Mouse (Mus musculus) forebrain, embryonic 12.5 days (tissue): Measurements from ENCODE around the gene Uba6. TPM values are rescaled to one million over a fixed set of nuclear protein-coding genes. Genes with fewer than 3 reads are reported as not detected.
A peak's percentile ranks its signal among the peaks of the same experiment; 100 is the strongest.

Experiments
- ATAC-seq: fragments of 200-750 bp; cut with Nextera tagmentation; 2 replicates; pipeline ENCODE4 v1.8.0; 2017; ENCODE audit warnings: moderate TSS enrichment; ENCODE audit not compliant: low FRiP score
- H3K27ac ChIP-seq: fragments of 300-500 bp; sonication (generic); 2 replicates; pipeline ENCODE4 v1.5.1; 2016; ENCODE audit warnings: mild to moderate bottlenecking
- H3K27me3 ChIP-seq: fragments of 300-500 bp; sonication (generic); 2 replicates; pipeline ENCODE4 v1.6.1; 2016; ENCODE audit warnings: mild to moderate bottlenecking
- H3K36me3 ChIP-seq: fragments of 300-500 bp; sonication (generic); replicated peaks from 2 replicates; pipeline ENCODE4 v1.6.1; 2016; ENCODE audit warnings: mild to moderate bottlenecking
- H3K4me1 ChIP-seq: fragments of 300-500 bp; sonication (generic); 2 replicates; pipeline ENCODE4 v1.6.1; 2016
- H3K4me2 ChIP-seq: fragments of 300-500 bp; sonication (generic); 2 replicates; pipeline ENCODE4 v1.6.1; 2016; ENCODE audit warnings: mild to moderate bottlenecking, moderate library complexity
- H3K4me3 ChIP-seq: fragments of 300-500 bp; sonication (generic); replicated peaks from 2 replicates; pipeline ENCODE4 v1.5.1; 2016; ENCODE audit warnings: mild to moderate bottlenecking
- H3K9ac ChIP-seq: fragments of 300-500 bp; sonication (generic); 2 replicates; pipeline ENCODE4 v1.6.1; 2016; ENCODE audit warnings: mild to moderate bottlenecking
- H3K9me3 ChIP-seq: fragments of 300-500 bp; sonication (generic); 2 replicates; pipeline ENCODE4 v1.6.1; 2016
- WGBS: fragments of 180-500 bp; shearing (Covaris S2); methylation state at CpG from one replicate; pipeline ENCODE4 v1.1.7; 2016; 5-methylcytosine and 5-hydroxymethylcytosine counted together
- polyA plus RNA-seq: library from polyadenylated mRNA; unstranded; fragments of >200 nt; fragmentation: Nextera tagmentation; extraction: Ambion mirVana; gene quantifications from 2 replicates; pipeline ENCODE4 v1.2.1, GENCODE M21; 2016

Gene Uba6
- polyA plus RNA-seq: 21.1 and 21.5 TPM in 2 replicates

DNA sequence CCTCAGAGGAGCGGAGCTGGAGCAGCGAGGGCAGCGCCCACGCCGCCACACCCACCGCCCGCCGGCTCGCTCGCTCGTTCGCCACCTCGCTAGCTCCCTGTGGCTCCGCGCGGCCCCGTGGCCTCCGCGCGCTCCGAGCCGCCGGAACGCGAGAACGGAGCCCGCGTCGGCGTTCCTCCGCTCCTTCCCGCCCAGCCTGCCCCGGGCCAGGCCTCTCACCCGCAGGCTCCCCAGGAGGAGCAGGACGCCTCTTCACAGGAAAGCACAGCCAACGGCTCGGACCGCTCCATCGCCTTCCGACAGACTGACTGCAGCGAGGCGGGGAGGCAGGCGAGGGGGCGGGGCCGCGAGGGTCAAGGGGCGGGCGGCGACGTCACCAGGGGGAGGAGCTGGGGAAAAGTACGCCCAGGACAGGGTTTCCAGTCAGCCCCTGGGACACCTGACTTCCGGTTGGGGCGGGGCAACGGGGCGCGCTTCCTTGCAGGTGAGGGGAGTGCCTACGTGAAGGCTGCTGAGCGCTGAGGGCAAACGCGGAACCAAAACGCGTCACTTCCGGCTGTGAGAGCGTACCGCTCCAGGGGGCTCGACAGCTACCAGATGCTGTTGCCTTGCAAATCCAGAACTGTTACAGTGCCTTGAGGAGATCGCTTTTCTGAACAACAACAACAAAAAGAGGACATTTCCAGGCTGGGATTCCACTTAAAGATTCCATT, at the start of gene Uba6:
Gene Uba6, minus strand, starts transcription at position 355 of the 713 bp plus-strand sequence.
- Histone ChIP-seq H3K9ac (peak within 1 kb of the TSS; percentile 83), H3K4me2 (peak within 1 kb of the TSS; percentile 73), H3K36me3 (peaks cover 6% of the 10 kb centered on the region; the same call in 1 of the 2 replicates), H3K9me3 (no peaks in the 10 kb centered on the region), H3K4me1 (peaks cover 9% of the 10 kb centered on the region), H3K4me3 (peak within 1 kb of the TSS; percentile 85), H3K27me3 (no peaks in the 10 kb centered on the region), H3K27ac (peak within 1 kb of the TSS; percentile 94)
- WGBS: under 1% methylated on average over 66 of the region's 67 CpGs
- ATAC-seq: peak; percentile 100

DNA sequence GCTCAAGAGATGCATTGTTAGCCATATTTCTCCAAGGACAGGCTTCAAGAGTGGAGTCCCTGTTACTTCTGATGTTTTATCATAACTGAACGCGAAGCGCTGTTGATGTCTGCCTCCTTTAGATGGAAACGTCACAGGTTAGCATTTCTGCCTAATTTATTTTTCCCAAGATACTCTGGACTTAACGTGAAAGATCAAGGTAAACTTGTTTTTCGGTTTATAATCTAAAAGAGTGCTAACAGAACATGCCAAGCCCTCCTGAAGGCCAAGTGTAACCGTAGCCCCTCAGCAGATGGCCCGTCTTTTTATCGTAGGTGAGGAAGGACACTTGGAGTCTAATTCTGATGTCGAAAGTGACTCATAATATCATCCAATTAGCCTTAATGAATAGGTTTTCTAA, 25.2 kb upstream of the Uba6 start, which contains the start of gene Gnrhr:
Gene Gnrhr, minus strand, starts transcription at position 101 of the 400 bp plus-strand sequence.
- Histone ChIP-seq H3K27ac (no peak within 1 kb of the TSS), H3K27me3 (no peaks in the 10 kb centered on the region), H3K4me1 (no peaks in the 10 kb centered on the region), H3K4me2 (no peak within 1 kb of the TSS), H3K9ac (no peak within 1 kb of the TSS), H3K36me3 (no peaks in the 10 kb centered on the region), H3K9me3 (no peaks in the 10 kb centered on the region), H3K4me3 (no peak within 1 kb of the TSS)
- WGBS: 90% methylated on average over 10 of the region's 10 CpGs
- no peak for ATAC-seq

DNA sequence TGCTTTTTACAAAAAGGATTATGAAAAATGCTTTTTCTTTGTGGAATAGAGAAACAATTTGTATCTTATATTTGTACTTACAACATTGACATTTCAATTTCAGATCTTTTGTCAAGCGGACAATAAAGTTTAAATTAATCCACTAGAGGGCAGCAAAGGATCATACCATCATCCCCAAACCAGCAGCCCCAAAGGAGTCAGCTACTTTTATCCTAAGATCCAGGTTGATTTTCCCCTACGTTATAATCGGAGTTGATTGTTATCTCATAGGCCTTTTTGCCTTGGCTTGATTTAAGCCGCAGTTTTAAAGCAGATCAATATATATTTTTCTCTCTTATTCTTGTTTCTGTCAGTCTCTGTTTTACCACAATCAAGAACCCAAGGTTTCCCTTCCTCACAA, 18.8 kb upstream of the Uba6 start:
- no peaks in the 10 kb centered on the region for H3K27me3 ChIP-seq
- H3K4me3 ChIP-seq: no peak overlapping the region
- H3K36me3 ChIP-seq: no peaks in the 10 kb centered on the region
- peak; percentile 57; the same call in 1 of the 2 replicates for ATAC-seq
- H3K4me1 ChIP-seq: no peaks in the 10 kb centered on the region
- no peak overlapping the region for H3K4me2 ChIP-seq
- H3K27ac ChIP-seq: no peak overlapping the region
- H3K9ac ChIP-seq: no peak overlapping the region
- no peaks in the 10 kb centered on the region for H3K9me3 ChIP-seq
- WGBS: 22% methylated on average over 4 of the region's 4 CpGs

DNA sequence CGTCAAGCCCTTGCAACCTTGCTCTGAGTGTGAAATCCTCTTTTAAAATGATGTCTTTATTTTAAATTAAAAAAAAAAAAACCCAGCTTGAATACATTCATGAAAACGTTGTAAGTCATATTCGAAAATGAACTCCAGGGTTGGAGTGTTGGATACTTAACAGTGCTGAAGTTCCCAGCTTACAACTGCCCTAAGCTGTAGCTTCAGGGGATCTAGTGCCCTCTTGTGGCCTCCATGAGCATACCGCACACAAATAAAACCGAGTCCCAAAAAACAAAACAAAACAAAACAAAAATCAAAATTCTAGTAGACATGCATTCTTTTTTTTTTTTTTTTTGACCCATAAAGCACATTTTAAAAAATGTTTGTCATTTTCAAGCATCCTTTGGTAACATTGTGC, 18.2 kb upstream of the Uba6 start:
- no peak overlapping the region for H3K4me3 ChIP-seq
- H3K27me3 ChIP-seq: no peaks in the 10 kb centered on the region
- no peaks in the 10 kb centered on the region for H3K36me3 ChIP-seq
- H3K9ac ChIP-seq: no peak overlapping the region
- 0 out of 2 replicates have a peak, but pooled peaks have one; percentile 57 for ATAC-seq
- no peaks in the 10 kb centered on the region for H3K9me3 ChIP-seq
- no peaks in the 10 kb centered on the region for H3K4me1 ChIP-seq
- H3K4me2 ChIP-seq: no peak overlapping the region
- no peak overlapping the region for H3K27ac ChIP-seq
- WGBS: 27% methylated on average over 5 of the region's 5 CpGs

DNA sequence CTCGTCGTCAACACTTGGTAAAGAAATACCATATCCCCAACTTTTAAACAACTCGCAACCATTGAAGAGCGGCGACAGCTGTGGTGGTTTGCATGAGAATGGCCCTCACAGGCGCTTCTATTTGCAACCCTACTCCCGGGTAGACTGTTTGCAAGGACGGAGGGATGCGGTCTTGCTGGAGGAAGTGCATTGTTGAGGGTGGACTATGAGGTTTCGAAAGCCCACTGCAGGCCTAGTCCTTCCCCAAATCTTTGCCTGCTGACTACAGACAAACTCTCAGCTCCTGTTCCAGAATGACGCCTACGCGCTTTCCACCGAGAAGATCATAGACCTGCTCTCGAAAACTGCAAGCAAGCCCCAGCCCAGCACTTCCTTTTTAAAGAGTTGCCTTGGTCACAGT, 17.7 kb upstream of the Uba6 start:
- Histone ChIP-seq H3K4me3 (no peak overlapping the region), H3K27me3 (no peaks in the 10 kb centered on the region), H3K4me1 (no peaks in the 10 kb centered on the region), H3K36me3 (no peaks in the 10 kb centered on the region), H3K9me3 (no peaks in the 10 kb centered on the region), H3K9ac (no peak overlapping the region), H3K4me2 (no peak overlapping the region), H3K27ac (no peak overlapping the region)
- no peak for ATAC-seq
- WGBS: 50% methylated on average over 15 of the region's 15 CpGs

DNA sequence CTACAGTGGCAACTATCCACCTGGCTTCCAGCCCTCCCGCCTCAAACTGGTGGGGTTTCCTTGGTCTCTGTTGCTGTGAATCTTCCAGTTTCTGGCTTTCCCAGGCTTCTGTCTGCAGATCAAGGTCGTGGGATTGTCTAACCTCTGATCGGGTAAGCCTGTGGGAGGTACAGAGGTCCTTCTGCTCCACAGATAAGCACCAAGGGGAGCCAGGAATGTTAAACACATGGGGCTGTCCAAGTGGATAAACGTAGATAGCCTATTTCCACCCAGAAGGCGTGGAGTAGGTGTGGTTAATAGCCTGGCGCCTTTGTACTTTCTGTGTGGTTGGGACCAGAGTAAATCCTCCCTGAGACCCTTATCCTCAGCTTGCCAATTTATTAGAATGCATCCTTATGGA, 14.8 kb upstream of the Uba6 start:
- Histone ChIP-seq H3K36me3 (no peaks in the 10 kb centered on the region), H3K9me3 (no peaks in the 10 kb centered on the region), H3K27ac (no peak overlapping the region), H3K4me2 (no peak overlapping the region), H3K27me3 (no peaks in the 10 kb centered on the region), H3K9ac (no peak overlapping the region), H3K4me1 (no peaks in the 10 kb centered on the region), H3K4me3 (no peak overlapping the region)
- WGBS: 85% methylated on average over 6 of the region's 6 CpGs
- ATAC-seq: no peak

DNA sequence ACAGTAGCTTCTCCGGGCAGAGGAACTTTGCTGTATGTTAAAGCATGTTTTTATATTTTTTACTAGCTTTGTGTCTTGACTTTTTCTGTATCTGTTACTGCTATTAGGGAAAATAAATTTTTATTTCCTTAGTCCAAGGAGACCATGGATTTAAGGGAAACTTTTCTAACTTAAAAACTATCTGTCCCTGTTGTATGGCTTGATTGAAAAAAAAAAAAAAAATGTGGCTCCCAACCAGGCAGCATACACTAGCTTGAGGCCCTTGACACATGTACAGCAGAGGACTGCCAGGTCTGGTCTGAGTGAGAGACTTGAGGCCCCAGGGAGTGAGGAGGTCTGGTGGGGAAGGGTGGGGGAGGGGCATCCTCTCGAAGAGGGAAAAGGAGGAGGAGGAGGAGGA, 1.2 kb upstream of the Uba6 start:
- Histone ChIP-seq H3K36me3 (no peaks in the 10 kb centered on the region), H3K9ac (no peak overlapping the region), H3K4me2 (no peak overlapping the region), H3K9me3 (no peaks in the 10 kb centered on the region), H3K27me3 (no peaks in the 10 kb centered on the region), H3K27ac (peak overlapping the region; percentile 94; the same call in 1 of the 2 replicates), H3K4me3 (no peak overlapping the region), H3K4me1 (peaks cover 9% of the 10 kb centered on the region)
- no peak for ATAC-seq
- WGBS: 46% methylated on average over 2 of the region's 2 CpGs

DNA sequence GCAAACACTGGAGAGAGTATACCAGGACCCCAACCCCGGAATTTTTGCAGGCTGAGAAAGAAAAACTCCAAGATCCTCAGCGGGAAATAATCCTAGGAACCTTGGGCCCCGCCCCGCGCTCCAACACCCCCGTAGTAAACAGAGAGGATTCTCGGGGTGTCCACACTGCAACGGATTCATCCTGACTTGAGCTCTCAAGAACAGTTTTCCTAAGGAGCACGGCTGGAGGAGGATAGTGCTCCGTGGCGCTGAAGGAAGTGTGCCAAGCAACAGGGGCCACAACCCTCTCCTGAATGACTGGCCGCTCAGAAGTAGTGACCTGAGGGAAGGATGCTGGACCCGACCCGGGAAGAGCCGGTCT, 535 bp downstream of the Uba6 start:
- Histone ChIP-seq H3K9me3 (no peaks in the 10 kb centered on the region), H3K36me3 (peaks cover 6% of the 10 kb centered on the region; the same call in 1 of the 2 replicates), H3K4me1 (peaks cover 9% of the 10 kb centered on the region), H3K27me3 (no peaks in the 10 kb centered on the region), H3K4me2 (peak overlapping the region; percentile 73), H3K9ac (peak overlapping the region; percentile 83), H3K27ac (peak overlapping the region; percentile 94), H3K4me3 (peak overlapping the region; percentile 85)
- 0% methylated on average over 15 of the region's 15 CpGs for whole genome bisulfite sequencing
- ATAC-seq: no peak

DNA sequence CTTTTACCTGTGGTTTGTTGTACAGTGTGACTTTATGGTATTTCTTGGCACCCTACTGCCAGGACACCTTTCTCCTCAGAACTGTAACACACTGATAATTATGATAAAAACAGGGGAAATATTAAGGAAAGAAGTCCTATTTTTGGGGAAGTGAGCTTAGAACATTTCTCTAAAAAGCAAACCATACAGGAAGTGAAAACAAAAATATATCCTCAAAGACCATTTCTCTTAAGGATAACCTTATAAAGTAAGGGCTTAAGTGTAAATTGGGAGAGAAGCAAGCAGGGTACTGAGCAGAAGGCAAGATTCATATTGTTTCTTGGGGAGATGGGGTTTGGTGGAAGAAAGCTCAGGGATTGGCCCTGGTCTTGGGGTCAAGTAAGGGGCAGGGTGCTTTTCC, 42.8 kb downstream of the Uba6 start:
- Histone ChIP-seq H3K27ac (no peak overlapping the region), H3K4me1 (no peaks in the 10 kb centered on the region), H3K4me2 (no peak overlapping the region), H3K27me3 (no peaks in the 10 kb centered on the region), H3K9ac (no peak overlapping the region), H3K36me3 (peaks cover 17% of the 10 kb centered on the region), H3K4me3 (no peak overlapping the region), H3K9me3 (no peaks in the 10 kb centered on the region)
- ATAC-seq: no peak

DNA sequence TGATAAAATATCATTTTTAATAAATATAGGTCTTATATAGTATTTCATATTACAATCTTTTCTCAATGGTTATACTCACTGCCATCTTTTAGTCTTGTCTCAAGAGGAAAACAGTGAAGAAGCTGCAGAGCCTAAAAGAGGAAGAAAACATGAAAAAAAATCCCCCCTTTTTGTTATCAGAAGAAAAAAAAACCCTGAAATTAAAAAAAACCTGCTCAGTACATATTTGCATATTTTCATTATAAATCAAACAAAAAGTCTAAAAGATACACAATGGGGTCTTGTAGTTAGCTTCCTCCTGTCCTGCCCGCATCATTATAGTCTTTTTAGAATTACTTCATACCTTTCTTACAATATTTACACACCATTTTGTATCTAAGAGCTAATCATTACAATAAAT, 43.9 kb downstream of the Uba6 start:
- peaks cover 17% of the 10 kb centered on the region for H3K36me3 ChIP-seq

DNA sequence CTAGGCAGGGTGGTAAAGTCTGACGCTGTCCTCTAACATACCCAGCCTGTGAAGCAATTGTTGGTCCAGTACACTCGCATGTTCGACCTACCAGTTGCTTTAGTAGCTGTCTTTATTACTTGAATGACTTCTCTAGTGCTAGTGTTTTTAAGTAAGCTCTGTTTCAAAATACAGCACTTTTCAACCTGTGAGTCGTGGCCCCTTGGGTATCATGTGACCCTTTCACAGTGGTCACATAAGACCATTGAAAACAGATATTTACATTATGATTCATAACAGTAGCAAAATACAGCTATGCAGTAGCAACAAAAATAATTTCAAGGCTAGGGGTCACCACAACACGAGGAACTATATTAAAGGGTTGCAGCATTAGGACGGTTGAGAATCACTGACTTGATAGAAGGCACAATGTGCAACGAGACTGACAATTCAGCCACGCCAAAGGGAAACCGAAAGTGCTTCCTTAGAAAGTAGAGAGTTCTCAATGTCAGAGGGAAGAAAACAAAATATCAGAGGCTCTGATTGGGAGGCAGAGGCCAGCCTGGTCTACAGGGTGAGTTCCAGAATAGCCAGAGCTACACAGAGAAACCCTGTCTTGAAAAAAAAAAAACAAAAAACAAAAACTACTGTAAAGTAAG, 54.0 kb downstream of the Uba6 start:
- ATAC-seq: no peak
- 89% methylated on average over 9 of the region's 9 CpGs for WGBS
- H3K27me3 ChIP-seq: no peaks in the 10 kb centered on the region
- H3K4me2 ChIP-seq: no peak overlapping the region
- H3K4me1 ChIP-seq: no peaks in the 10 kb centered on the region
- no peak overlapping the region for H3K9ac ChIP-seq
- peaks cover 31% of the 10 kb centered on the region for H3K36me3 ChIP-seq
- no peak overlapping the region for H3K27ac ChIP-seq
- no peaks in the 10 kb centered on the region for H3K9me3 ChIP-seq
- no peak overlapping the region for H3K4me3 ChIP-seq

More for the DNA sequence above, 43.9 kb downstream of the Uba6 start:
- no peak for ATAC-seq
- 89% methylated on average over 1 of the region's 1 CpGs for WGBS
- H3K9me3 ChIP-seq: no peaks in the 10 kb centered on the region
- no peak overlapping the region for H3K4me2 ChIP-seq
- no peak overlapping the region for H3K4me3 ChIP-seq
- H3K4me1 ChIP-seq: no peaks in the 10 kb centered on the region
- no peak overlapping the region for H3K9ac ChIP-seq
- no peak overlapping the region for H3K27ac ChIP-seq
- no peaks in the 10 kb centered on the region for H3K27me3 ChIP-seq

DNA sequence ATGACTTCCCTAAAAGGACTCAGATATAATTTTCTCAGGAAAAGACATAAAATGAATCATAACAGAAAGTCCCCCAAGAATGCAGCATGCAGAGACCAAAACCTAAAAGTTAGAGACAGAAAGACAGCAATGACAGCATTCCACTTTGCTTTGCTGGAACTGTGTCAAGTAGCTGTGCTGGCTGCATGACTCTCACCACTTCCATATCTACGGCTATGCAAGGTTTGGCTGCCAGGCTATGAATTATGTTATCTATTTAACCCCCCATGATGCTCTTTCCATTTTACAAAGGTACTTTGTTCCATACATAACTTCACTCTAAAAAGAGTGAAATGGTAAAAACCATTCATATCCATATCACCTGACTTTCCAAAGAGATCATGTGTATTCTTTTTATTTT, 58.6 kb downstream of the Uba6 start:
- 91% methylated on average over 1 of the region's 1 CpGs for WGBS
- Histone ChIP-seq H3K27ac (no peak overlapping the region), H3K4me1 (no peaks in the 10 kb centered on the region), H3K27me3 (no peaks in the 10 kb centered on the region), H3K36me3 (peaks cover 13% of the 10 kb centered on the region; the same call in 1 of the 2 replicates), H3K9me3 (no peaks in the 10 kb centered on the region), H3K9ac (no peak overlapping the region), H3K4me2 (no peak overlapping the region), H3K4me3 (no peak overlapping the region)
- no peak for ATAC-seq

DNA sequence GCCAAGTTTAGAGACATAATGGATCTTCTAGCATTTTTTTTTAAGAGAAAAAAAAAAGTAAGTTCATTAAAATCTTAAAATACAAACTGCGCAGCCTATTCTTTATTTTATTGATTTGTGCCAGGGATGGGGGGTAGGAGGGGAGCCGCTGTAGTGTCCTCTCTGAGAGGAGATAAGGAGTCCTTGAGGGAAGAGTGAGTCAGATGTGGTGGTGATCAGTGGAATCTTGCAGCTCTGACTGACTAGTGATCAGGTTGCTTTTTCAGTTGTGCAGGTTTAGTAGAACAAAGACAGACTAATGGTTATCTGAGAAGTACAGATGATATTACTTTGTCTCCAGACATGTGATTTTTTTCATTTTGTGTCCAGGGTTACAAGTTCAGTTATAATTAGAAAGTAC, 59.6 kb downstream of the Uba6 start:
- no peak for ATAC-seq
- H3K9me3 ChIP-seq: no peaks in the 10 kb centered on the region
- no peak overlapping the region for H3K9ac ChIP-seq
- peaks cover 6% of the 10 kb centered on the region for H3K36me3 ChIP-seq
- no peaks in the 10 kb centered on the region for H3K4me1 ChIP-seq
- H3K4me3 ChIP-seq: no peak overlapping the region
- H3K4me2 ChIP-seq: no peak overlapping the region
- 95% methylated on average over 2 of the region's 2 CpGs for WGBS
- H3K27ac ChIP-seq: no peak overlapping the region
- H3K27me3 ChIP-seq: no peaks in the 10 kb centered on the region
